Mouse (Mus musculus) G1E (cell line): ENCODE results near the gene Lamtor5. TPM values are rescaled to one million over a fixed set of nuclear protein-coding genes. Genes with fewer than 3 reads are reported as not detected.

ENCODE experiments used
- ATAC-seq: 2 replicates; pipeline ENCODE4 v1.8.0; 2016; ENCODE audit warnings: mild to moderate bottlenecking; ENCODE audit not compliant: insufficient number of reproducible peaks, poor library complexity, low FRiP score, severe bottlenecking; ENCODE audit errors: extremely low read depth
- DNase-seq: peaks from one replicate; pipeline ENCODE4 v3.0.0; 2012; ENCODE audit warnings: low spot score
- H3K27me3 ChIP-seq: 2 replicates; pipeline ENCODE4 v1.6.1; 2012; ENCODE audit warnings: mild to moderate bottlenecking, low read length, inconsistent platforms; ENCODE audit not compliant: insufficient read depth
- H3K36me3 ChIP-seq: replicated peaks from 2 replicates; pipeline ENCODE3; 2012; ENCODE audit warnings: mild to moderate bottlenecking, inconsistent platforms
- H3K4me1 ChIP-seq: 2 replicates; pipeline ENCODE4 v1.6.1; 2012; ENCODE audit warnings: low read depth, low read length, inconsistent platforms, mixed read lengths; ENCODE audit not compliant: insufficient read depth
- H3K4me3 ChIP-seq: 2 replicates; pipeline ENCODE4 v1.5.1; 2012; ENCODE audit warnings: low read depth, mild to moderate bottlenecking, inconsistent platforms, low read length, moderate library complexity, mixed read lengths
- H3K9me3 ChIP-seq: replicated peaks from 2 replicates; pipeline ENCODE4 v1.6.1; 2012; ENCODE audit warnings: inconsistent platforms
- CTCF ChIP-seq: IDR thresholded peaks from 2 replicates; pipeline ENCODE4 v1.5.1; 2012; ENCODE audit warnings: low read depth, low read length, inconsistent platforms, mixed read lengths
- GATA1 ChIP-seq: IDR thresholded peaks from 2 replicates; pipeline ENCODE4 v1.6.1; 2012; ENCODE audit warnings: borderline replicate concordance, low read length, inconsistent platforms, mixed read lengths
- GATA2 ChIP-seq: IDR thresholded peaks from 2 replicates; pipeline ENCODE4 v1.6.1; 2012; ENCODE audit warnings: low read depth, low read length, inconsistent platforms, borderline replicate concordance
- POLR2AphosphoS5 ChIP-seq: IDR thresholded peaks from 2 replicates; pipeline ENCODE4 v1.6.1; 2012; ENCODE audit warnings: low read depth, low read length, inconsistent platforms; ENCODE audit not compliant: insufficient replicate concordance
- TAL1 ChIP-seq: conservative IDR thresholded peaks from 2 replicates; pipeline ENCODE4 v1.6.1; 2012; ENCODE audit warnings: low read depth, low read length, inconsistent platforms, mixed read lengths
- polyA plus RNA-seq: library from polyadenylated mRNA; stranded (reverse); fragments of >175 nt; gene quantifications from 2 replicates; pipeline ENCODE4 v1.2.3, GENCODE M21; 2012
- total RNA-seq, 2 experiments: library from RNA; stranded (forward) in 1 of 2; stranded (reverse) in 1 of 2; fragments of 200-1000 nt in 1 of 2; fragments of >200 nt in 1 of 2; fragmentation: Nextera tagmentation in 1 of 2; gene quantifications; 2 replicates each; pipeline ENCODE4 v1.2.3; 2014 to 2017

The Lamtor5 gene
- total and polyA plus RNA-seq, 3 experiments, result 26.8 to 91.4 (median 50.3) TPM

DNA sequence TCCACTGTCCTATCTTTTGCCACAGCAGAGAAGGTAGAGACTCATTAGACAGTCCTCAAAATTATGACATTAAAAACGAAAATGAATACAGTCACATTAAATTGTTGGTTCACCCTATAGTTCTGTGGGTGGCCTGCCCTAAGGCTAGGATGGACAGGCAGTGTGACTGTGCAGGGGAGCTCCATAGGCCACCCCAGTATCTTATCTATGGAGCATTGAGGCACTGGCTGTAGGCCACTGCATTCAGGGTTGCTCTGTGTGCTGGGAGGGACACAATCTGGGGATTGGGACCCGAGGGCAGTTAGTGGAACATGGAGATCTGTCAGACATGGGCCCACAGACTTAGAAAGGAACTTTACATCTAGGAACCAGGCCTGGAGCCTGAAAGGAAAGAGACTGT lies 44.7 kb upstream of the Lamtor5 start:
- Histone ChIP-seq H3K27me3 (peaks cover 15% of the 10 kb centered on the region; the same call in 1 of the 2 replicates), H3K4me3 (no peak overlapping the region), H3K4me1 (no peaks in the 10 kb centered on the region; the same call in 1 of the 2 replicates), H3K36me3 (no peaks in the 10 kb centered on the region), H3K9me3 (no peaks in the 10 kb centered on the region)
- DNase-seq (no peak), ATAC-seq (no peak)
- TF ChIP-seq POLR2AphosphoS5, result no peak
- TF ChIP-seq GATA2, result no peak
- no peak for TF ChIP-seq TAL1
- no peak for TF ChIP-seq CTCF
- TF ChIP-seq GATA1, result no peak

DNA sequence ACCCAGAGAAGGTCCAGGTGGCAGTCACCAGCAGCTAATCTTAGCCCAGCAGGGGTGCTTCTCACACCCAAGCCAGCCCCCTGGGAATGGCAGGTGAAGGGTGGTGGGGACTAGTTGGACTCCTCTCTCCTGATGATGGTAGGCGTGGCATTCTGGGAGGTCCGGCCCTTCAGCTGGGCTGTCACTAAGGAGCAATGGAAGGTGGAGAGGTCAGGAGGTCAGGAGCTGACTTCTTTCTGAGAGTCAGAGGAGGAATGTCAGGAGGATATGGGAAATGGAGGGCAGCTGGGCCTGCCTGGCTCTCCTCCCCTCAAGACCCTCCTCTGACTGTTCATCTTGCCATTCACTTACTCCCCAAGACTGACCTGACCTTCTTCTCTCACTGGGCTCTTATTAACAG lies 40.6 kb upstream of the Lamtor5 start:
- H3K4me3 ChIP-seq, result no peak overlapping the region
- H3K36me3 ChIP-seq, result no peaks in the 10 kb centered on the region
- TF ChIP-seq GATA1 (no peak), POLR2AphosphoS5 (no peak), TAL1 (no peak), GATA2 (no peak), CTCF (no peak)
- ATAC-seq, result no peak
- no peaks in the 10 kb centered on the region for H3K9me3 ChIP-seq
- no peaks in the 10 kb centered on the region; the same call in 1 of the 2 replicates for H3K4me1 ChIP-seq
- no peak for DNase-seq
- peaks cover 20% of the 10 kb centered on the region for H3K27me3 ChIP-seq

DNA sequence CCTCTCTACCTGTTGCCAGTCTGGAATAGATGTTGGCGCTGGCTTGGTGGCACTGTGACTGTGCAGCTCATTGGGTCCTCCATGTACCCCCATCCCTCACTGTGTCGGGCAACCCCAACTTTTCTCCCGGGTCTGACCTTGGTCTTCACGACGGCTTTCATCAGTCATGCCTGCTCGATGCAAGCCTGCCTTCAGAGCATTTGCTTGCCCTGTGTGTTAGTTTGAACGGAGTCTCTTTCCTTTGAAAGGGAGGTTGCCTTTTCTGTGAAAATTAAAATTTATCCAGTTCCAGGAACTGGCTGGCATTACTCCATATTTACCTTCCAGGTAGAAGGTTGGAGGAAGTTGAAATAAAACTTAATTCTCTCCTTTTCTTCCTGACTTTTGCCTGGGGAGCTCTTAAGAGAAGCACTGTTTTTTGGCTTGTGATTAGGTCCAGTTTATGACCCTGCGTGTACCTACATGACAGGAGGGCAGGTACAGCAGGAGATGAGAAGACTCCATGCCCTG lies 40.1 kb upstream of the Lamtor5 start:
- Histone ChIP-seq H3K4me1 (no peaks in the 10 kb centered on the region), H3K9me3 (no peaks in the 10 kb centered on the region), H3K36me3 (no peaks in the 10 kb centered on the region), H3K4me3 (no peak overlapping the region), H3K27me3 (peaks cover 22% of the 10 kb centered on the region)
- TF ChIP-seq CTCF (no peak), GATA1 (no peak), TAL1 (no peak), GATA2 (no peak), POLR2AphosphoS5 (no peak)
- DNase-seq (no peak), ATAC-seq (no peak)

DNA sequence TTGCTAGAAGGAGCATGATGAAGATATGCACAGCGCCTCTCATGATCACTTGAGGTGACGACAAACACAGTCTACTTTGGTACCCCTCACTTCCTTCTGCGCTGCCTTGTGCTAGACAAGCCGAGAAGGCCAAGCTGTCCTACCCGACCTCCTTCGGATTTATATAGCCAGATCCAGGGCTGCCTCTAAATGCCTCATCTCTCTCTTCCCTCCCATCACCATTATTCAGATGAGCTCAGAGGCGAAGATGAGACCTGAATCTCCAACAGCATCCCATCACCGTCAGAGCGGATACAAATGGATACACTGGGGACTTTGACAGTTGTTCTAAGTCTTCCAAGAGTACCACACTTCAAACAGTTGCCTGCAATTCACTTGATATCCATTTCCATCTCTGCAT lies 39.1 kb upstream of the Lamtor5 start, which contains the start of gene Prok1:
Gene Prok1 (minus strand): TSS at position 101 of the 400 bp plus-strand sequence.
- DNase-seq (no peak), ATAC-seq (no peak)
- no peak within 1 kb of the TSS for H3K4me3 ChIP-seq
- TF ChIP-seq GATA2 (no peak), TAL1 (no peak), POLR2AphosphoS5 (no peak), CTCF (no peak), GATA1 (no peak)
- no peaks in the 10 kb centered on the region for H3K36me3 ChIP-seq
- no peaks in the 10 kb centered on the region for H3K9me3 ChIP-seq
- peaks cover 31% of the 10 kb centered on the region for H3K27me3 ChIP-seq
- H3K4me1 ChIP-seq, result no peaks in the 10 kb centered on the region

DNA sequence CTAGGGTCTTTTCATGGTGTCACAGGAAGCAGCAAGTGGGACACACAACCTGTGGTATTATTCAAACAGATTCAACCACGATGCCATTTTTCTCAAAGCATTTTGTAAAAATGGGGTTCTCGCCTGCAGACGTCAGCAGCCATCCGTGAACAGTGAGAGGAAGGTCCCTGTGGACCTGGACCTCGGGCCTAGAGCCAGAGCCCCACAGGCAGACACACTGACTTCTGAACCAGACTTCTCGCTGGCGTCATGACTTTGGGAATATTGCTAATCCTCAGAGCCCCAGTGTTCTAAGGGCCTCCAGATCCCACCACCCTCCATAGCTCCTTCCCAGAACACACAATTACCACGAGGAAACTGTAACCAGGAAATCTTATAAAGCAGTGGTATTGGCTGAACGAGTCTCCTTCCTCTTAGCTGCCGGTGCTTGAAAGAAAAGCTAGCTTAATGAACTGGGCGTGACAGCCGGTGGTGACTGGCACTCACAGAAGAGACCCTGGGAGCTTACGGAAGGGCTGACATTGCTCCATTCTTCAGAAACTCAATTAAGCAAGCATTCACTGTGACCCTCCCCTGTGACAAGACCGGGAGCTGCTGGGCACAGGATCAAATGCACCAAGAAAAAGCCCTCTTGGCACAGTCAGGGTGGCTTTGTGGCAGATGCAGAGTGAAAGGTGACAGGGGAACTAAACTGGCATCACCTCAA lies 37.1 kb upstream of the Lamtor5 start:
- Histone ChIP-seq H3K4me3 (no peak overlapping the region), H3K4me1 (no peaks in the 10 kb centered on the region), H3K36me3 (no peaks in the 10 kb centered on the region), H3K9me3 (no peaks in the 10 kb centered on the region), H3K27me3 (peaks cover 37% of the 10 kb centered on the region)
- ATAC-seq, result no peak
- DNase-seq, result no peak
- no peak for TF ChIP-seq TAL1
- no peak for TF ChIP-seq GATA1
- TF ChIP-seq CTCF, result no peak
- no peak for TF ChIP-seq GATA2
- no peak for TF ChIP-seq POLR2AphosphoS5

DNA sequence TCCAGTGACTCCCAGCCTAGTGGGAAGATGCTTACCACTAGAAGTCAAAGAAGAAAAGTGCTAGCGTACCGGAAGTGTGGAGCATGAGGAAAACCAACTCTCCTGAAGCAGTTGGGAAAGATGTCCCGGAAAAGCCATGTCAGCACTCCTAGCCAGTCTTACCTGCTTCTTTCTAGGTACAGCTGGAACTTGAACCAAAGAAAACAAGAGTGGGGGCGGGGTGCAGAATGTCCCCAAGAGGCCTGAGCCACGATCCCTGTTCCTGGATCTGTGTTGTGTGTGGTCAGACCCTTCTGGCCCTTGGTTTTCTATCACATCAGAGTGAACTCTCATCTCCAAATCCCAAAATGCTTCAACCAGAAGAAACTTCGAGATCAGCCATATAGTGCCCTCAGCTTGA lies 31.8 kb upstream of the Lamtor5 start:
- Histone ChIP-seq H3K36me3 (no peaks in the 10 kb centered on the region), H3K4me3 (no peak overlapping the region), H3K9me3 (no peaks in the 10 kb centered on the region), H3K4me1 (no peaks in the 10 kb centered on the region), H3K27me3 (peaks cover 48% of the 10 kb centered on the region)
- DNase-seq, result no peak
- TF ChIP-seq GATA1 (no peak), POLR2AphosphoS5 (no peak), TAL1 (no peak), GATA2 (no peak)
- ATAC-seq, result no peak
